Mouse (Mus musculus): ENCODE data around the gene Psme1.

The Psme1 gene

DNA sequence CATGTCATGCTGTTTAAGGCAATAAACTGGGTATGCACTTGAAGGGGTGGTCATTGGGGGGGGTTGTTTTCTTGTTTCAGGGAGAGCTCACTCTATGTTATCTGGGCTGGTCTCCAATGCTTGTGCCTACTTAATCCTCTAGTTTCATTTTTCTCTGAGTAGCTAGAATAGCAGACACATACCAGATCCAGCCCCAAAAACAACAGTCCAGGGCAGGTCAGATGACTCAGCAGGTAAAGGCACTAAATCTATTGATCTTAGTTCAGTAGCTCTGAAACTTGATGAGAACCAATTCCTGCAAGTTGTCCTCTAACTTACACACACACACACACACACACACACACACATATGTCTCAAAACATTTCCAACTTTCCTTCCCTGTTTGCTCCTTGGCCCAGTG lies 6.2 kb upstream of the Psme1 start:
- no peak for DNase-seq (ENCODE audit: low read depth, low spot score)

- peak; percentile 94 for DNase-seq (ENCODE audit: low read depth, low spot score)
These were observed 2.6 kb upstream of the Psme1 start, which contains the start of gene Fitm1 for GRCm38 (mm10) chr14:55575302-55575701. Fitm1 (plus strand) TSS chr14:55575617.

DNA sequence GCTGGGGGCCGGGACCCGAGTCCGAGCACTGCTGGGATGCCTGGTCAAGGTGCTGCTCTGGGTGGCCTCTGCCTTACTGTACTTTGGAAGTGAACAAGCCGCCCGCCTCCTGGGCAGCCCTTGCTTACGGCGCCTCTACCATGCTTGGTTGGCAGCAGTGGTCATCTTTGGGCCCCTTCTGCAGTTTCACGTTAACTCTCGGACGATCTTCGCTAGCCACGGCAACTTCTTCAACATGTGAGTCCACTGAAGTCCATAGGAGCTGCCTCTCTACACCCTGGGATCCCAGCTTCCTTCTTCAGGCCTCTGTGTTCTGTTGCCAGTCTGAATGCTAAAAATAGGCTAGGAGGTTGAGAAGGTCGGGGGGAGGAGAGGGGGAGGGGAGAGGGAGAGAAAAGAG lies 2.2 kb upstream of the Psme1 start:
- peak; percentile 65 for DNase-seq (ENCODE audit: low read depth, low spot score)

DNA sequence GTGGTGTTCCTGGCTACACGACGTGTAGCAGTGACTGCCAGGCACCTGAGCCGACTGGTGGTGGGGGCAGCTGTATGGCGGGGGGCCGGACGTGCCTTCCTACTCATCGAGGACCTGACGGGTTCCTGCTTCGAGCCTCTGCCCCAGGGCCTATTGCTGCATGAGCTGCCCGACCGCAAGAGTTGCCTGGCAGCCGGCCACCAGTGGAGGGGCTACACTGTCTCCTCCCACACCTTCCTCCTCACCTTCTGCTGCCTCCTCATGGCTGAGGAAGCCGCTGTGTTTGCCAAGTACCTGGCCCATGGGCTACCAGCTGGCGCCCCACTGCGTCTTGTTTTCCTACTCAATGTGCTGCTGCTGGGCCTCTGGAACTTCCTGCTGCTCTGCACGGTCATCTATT lies 1.5 kb upstream of the Psme1 start:
- peak; percentile 56 for DNase-seq (ENCODE audit: low read depth, low spot score)

GRCm38 (mm10) chr14:55578668-55579269 lies 846 bp downstream of the Psme1 start:
- DNase-seq (ENCODE audit: low read depth, low spot score) = peak; percentile 85

DNA sequence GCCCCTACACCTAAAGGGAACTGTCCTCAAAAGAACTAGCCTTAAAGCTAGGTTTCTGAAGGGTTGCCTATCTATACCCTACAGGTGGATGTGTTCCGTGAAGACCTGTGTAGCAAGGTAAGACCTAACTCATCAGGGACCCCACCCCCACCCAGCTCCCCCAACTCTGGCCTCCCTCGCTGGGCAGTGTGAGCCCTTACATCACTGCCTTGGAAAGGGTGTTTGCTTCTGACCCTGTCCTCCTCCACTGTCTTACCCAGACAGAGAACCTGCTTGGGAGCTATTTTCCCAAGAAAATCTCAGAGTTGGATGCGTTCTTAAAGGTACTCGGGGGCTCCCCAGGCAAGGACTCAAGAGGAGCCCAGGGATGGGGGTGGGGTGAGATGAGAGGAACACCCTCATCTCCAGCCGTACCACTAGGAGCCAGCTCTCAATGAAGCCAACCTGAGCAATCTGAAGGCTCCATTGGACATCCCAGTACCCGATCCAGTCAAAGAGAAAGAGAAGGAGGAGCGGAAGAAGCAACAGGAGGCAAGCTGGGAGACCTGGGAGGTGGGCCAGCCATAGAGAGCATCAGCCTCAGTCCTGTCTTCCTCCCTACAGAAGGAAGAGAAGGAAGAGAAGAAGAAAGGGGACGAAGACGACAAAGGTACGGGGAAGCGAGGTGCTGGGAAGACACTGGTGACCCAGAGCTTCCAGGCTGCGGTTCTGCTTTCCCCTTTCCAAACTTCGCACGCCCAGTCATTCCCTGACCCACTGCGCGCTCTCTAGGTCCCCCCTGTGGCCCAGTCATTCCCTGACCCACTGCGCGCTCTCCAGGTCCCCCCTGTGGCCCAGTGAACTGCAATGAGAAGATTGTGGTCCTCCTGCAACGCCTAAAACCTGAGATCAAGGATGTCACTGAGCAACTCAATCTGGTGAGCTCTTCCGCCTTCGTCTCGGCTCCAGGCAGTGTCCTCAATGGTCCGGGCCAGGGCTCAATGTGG lies 1.9 kb downstream of the Psme1 start:
- DNase-seq (ENCODE audit: low read depth, low spot score) = no peak

DNA sequence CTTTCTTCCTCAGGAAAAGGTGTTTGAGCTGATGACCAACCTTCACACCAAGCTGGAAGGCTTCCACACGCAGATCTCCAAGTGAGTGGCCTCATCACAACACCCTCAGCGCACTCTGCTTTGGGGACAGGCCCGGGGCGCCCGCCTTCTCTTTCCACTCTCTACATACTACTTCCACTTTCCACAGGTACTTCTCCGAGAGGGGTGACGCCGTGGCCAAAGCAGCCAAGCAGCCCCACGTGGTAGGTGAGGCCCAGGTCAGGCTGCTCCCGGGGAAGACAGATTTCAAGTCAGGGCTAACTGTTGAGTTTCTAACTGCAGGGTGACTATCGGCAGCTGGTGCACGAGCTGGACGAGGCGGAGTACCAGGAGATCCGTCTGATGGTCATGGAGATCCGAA lies 2.8 kb downstream of the Psme1 start:
- DNase-seq (ENCODE audit: low read depth, low spot score) = no peak

DNA sequence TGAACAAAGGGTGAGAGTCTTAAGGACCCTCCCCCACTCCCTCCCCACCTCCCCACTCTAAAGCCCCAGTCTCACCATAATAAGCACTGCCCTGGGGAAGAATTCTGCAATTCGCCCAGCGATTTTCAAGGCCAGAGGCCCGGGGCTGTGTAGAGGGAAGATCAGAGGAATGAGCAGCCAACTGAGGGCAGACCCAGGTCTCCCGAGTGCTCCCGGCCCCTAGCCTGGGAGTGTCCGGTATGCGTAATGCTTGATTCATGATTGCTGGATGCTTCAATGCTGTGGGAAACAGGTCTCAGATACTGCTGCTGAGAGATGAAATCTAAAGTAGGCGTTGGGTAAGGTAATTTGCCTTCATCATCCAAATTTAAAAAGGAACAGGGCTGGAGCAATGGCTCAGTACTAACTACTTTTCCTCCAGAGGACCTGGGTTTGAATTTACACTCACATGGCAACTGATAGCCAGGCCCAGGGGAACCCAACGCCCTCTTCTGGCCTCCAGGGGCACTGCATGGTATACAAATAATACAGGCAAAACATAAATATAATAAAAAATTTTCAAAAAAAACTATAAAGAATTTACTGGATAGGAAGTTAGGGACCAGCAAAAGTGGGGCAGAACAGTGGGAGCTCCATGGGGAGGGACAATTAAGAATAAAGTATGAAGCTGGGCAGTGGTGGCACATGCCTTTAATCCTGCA lies 4.2 kb downstream of the Psme1 start:
- DNase-seq (ENCODE audit: low read depth, low spot score) = no peak

- DNase-seq (ENCODE audit: low read depth, low spot score) = no peak
These were observed 6.4 kb downstream of the Psme1 start for GRCm38 (mm10) chr14:55584303-55584701.

GRCm38 (mm10) chr14:55584702-55585565 lies 7.0 kb downstream of the Psme1 start, which contains the start of gene Emc9:
Emc9 (minus strand) TSS chr14:55585302.
- peak; percentile 75 for DNase-seq (ENCODE audit: low read depth, low spot score)

DNA sequence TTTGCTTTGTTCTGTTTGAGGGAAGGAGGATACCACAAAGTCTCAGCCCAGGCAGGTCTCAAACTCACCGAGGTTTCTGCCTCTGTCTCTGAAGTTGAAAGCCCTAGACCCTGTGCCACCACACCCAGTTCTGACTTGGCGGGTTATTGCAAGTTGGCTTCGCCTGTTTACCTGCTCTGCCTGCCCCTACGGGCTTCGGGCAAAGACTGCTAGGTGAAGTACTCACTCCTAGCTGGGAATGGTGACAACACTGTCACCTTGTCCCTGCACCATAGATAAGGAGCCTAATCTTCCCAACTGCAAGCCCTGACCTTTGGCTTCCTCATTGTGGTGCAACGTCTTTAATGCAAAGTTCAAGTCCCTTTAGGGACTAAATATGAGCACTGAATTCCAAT lies 7.6 kb downstream of the Psme1 start:
- no peak for DNase-seq (ENCODE audit: low read depth, low spot score)

GRCm38 (mm10) chr14:55586149-55586548 lies 8.2 kb downstream of the Psme1 start:
- DNase-seq (ENCODE audit: low read depth, low spot score) = no peak

DNA sequence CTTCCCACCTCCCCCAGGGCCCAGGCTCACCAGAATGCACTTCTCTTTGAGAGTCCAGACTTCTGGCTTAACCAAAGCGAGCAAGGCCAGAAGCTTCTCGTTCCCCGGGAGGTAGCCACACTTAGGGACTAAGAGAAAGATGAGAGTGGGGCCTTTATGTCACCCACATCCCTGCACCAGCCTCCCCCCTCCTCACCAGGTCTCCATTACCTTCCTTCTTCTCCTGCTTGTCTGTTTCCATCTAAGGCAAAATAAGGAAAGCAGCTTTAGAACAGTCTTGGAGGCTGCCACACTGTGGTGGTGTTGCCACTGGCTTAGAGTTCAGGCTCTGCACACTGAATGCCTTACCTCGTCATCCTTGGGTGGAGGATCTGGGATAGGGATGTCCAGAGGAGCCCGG lies 11.3 kb downstream of the Psme1 start:
- DNase-seq (ENCODE audit: low read depth, low spot score) = no peak

GRCm38 (mm10) chr14:55589771-55590448 lies 12.0 kb downstream of the Psme1 start:
- DNase-seq (ENCODE audit: low read depth, low spot score) = no peak

- peak; percentile 97 for DNase-seq (ENCODE audit: low read depth, low spot score)
These were observed 12.9 kb downstream of the Psme1 start, which contains the start of gene Psme2 for GRCm38 (mm10) chr14:55590748-55591330. Psme2 (minus strand) TSS chr14:55591113.

DNA sequence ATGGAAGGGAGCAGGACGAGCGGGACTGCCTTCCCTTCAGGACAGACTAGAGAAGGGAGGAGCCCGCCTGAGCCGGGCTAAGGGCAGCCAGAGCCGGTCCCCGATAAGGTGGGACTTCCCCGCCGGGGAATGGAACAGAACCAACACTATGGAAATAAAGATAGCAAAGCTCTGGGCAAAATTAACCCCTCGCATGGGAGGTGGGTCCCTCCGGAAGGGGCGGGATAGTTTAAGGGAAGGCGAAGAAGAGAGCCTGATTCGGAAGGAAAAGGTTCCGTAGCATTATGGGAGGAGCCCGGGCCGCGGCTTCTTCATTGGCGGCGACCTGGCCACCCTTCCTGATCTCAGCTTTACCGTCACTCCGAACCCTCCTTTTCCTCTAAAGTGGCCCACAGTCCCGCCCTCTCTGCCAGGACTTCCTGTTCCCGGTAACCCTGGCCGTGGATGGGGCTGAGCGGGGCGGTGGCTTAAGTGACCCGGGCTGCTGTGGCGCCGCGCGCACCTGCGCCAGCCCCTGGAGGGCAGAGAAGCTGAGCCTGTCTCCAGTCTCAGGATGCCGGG lies 13.5 kb downstream of the Psme1 start, which contains the start of gene Rnf31:
Gene Rnf31, plus strand, starts transcription at position 378 of the 561 bp plus-strand sequence.
- peak; percentile 93 for DNase-seq (ENCODE audit: low read depth, low spot score)

DNA sequence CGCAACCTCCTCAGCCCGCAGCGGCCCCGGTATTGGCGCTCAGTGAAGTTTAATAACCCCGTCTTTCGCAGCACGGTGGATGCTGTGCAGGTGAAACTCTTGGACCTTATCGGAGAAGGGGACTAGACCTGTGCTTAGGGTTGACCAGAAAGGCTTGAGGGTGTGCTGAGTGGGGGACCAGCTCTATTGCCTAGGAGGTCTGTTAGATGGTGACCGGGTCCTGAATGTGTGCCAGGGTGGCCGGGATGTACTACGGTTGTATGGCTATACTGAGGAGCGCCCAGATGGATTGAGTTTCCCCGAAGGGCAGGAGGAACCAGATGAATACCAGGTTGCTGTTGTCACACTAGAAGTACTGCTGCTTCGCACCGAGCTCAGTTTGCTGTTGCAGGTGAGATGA lies 14.3 kb downstream of the Psme1 start:
- DNase-seq (ENCODE audit: low read depth, low spot score) = no peak

GRCm38 (mm10) chr14:55596036-55596690 lies 18.2 kb downstream of the Psme1 start:
- no peak for DNase-seq (ENCODE audit: low read depth, low spot score)
